Mouse (Mus musculus) layer of hippocampus, adult 11-12 months (tissue): ENCODE measurements around the gene Gm9944.

Source experiments
- DNase-seq: peaks from one replicate; pipeline ENCODE4 v3.0.0; 2022; ENCODE audit warnings: low spot score

Gm9944 gene

GRCm38 (mm10) chr4:144453217-144453616 lies at the start of gene Gm9944:
Gene Gm9944, minus strand, starts transcription at chr4:144453317.
- no peak for DNase-seq

DNA sequence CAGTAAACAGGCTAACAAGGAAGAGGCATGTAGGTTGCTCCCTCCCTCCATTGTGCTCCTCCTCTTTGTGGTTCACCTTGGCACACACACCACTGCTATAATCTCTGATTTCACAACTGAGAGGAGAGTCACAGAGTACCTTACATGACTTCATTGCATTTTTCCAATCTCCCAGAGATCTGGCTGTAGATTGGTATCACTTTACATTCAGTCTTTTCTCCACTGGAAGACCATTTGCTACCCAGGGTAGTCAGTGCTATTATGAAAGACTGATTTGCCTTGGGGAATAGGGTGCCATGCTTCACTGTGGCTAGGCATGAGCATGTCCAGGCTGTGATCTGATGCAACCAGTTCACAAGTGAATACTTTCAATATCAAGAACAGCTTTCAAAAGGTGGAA lies 40.2 kb upstream of the Gm9944 start:
- no peak for DNase-seq

- no peak for DNase-seq
Observed at GRCm38 (mm10) chr4:144468091-144468490, 15.0 kb upstream of the Gm9944 start.

- DNase-seq: no peak
Observed at GRCm38 (mm10) chr4:144465206-144465605, 12.1 kb upstream of the Gm9944 start.

- no peak for DNase-seq
Observed at GRCm38 (mm10) chr4:144463656-144464055, 10.5 kb upstream of the Gm9944 start, which contains the start of gene Aadacl3. Gene Aadacl3, minus strand, starts transcription at chr4:144463756.

DNA sequence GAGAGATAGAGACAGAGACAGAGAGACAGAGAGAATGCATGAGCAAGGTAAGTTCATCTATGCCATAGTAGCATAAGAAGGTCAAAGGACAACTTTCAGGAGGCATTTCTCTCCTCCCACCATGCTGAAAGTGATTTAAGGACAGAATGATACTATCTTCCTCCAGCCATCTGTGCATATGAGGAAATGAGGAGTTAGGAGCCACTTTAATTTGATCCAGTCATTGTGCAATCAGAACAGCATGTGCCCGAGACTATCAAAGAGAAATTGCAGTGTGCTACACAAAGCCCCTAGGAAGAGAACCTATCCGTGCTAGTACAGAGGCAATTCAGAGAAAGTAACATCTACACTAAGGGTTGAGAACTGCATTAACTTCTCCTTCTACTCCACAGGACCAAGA lies 4.6 kb downstream of the Gm9944 start:
- DNase-seq: no peak

GRCm38 (mm10) chr4:144441582-144441981 lies 11.5 kb downstream of the Gm9944 start:
- DNase-seq: no peak

- no peak for DNase-seq
Observed at GRCm38 (mm10) chr4:144441095-144441494, 12.0 kb downstream of the Gm9944 start.

DNA sequence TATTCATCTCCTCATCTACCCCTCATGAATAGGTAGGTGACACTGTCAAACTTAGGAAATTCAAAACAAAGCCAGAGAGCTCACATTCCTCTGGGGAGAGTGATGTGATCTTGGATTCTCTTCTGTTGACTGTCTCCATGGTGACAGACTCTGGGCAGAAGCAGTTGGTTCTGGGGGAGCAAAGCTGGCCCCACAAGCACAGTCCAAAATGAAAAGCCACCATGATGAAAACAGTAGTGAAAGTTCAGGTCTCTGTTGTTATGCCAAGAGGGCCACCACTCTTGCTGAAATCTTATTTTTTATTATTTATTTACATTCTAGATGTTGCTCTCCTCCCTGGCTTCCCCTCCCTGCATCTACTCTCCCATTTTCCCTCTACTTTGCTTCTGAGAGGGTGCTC lies 14.4 kb downstream of the Gm9944 start, which contains the start of gene 1700012P22Rik:
1700012P22Rik (minus strand) TSS at position 101 of the 400 bp plus-strand sequence.
- no peak for DNase-seq

- DNase-seq: no peak
Observed at GRCm38 (mm10) chr4:144433216-144433615, 19.9 kb downstream of the Gm9944 start.

DNA sequence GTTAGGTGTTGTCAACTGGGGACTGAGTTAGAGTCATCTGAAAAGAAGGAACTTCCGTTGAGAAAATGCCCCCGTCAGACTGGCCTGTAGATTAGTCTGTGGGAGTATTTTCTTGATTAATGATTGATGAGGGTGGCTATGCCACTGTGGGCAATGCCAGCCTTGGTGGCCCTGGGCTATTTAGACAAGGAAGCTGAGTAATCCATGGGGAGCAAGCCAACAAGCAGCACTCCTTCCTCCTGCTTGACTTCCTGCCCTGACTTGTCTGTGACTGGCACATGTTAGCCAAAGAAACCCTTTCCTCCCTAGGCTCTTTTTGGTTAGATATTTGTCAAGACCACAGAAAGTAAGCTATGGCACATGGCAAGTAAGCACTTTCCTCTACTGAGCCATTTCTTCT lies 22.4 kb downstream of the Gm9944 start:
- DNase-seq: no peak

DNA sequence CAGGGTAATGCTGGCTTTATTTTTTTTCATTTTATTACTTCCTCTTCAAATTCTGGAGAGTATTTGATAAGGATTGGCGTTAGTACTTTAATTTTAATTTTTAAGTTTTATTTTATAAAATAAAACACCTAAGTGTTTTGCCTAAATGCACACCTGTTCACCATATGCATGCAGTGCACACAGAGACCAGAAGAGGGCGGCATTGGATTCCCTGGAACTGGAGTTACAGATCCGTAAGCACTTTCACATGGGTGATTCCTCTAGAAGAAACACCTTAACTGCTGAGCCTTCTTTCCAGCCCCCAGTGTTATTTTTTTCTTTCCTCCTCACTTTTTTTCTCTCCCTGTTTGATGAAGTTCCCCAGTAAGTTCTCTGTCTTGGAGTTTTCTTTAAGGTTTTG lies 24.2 kb downstream of the Gm9944 start:
- peak; percentile 3 for DNase-seq

DNA sequence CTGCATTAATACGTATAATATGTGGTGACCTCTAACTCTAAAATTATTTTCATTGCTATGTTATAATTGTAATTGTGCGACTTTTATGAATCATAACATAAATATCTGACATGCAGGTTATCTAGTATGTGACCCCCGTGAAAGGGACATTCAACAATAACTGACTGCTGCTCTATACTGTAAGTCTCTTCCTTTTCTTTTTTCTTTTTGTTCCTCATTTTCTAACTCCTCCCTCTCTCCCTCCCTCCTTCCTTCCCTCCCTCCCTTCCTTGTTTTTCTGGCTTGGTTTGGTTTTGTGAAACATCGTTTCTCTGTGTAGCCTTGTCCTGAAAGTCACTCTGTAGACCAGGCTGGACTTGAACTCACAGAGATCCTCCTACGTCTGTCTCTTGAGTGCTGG lies 28.5 kb downstream of the Gm9944 start:
- no peak for DNase-seq

GRCm38 (mm10) chr4:144420644-144421043 lies 32.5 kb downstream of the Gm9944 start:
- no peak for DNase-seq

DNA sequence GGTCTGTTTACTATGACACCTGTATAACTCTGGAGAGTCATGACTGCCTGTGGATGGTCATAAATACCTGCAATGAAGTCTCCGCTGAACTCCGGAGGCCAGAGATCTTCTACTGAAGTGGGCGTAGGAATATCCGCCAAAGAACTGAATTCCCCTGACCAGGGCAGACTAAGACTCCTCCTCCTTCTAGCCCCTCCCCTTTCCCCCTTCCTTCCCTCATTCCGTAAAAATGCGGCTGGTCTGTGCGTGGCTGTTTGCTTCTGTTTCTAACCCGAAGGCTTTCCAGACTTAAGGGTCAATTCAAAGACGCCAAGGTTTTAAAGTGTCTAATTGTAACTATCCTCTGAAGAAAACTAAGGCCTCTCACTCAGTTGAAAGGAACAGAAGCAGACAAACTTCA lies 44.8 kb downstream of the Gm9944 start, which contains the start of gene Pramef12:
Pramef12 (minus strand) TSS at position 175 of the 400 bp plus-strand sequence.
- no peak for DNase-seq

DNA sequence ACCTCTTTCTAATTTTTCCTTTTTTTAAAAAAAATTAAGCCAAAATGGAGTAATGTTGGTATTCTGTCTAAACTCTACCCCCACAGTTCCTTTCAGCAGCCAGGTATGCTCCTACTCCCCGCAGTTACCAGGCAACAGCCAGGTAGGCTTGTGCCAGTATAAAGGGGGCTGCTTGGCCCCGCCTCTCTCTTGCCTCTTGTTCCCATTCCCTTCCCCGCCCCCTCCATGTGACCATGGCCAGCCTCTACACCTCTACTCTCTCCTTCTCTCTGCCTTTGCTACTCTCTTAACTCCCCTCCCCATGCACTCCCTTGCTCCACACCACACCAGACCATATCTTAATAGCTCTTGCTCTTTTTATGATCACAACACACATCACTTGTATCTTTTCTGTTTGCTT lies 46.9 kb downstream of the Gm9944 start:
- no peak for DNase-seq

GRCm38 (mm10) chr4:144404456-144405086 lies 48.5 kb downstream of the Gm9944 start:
- no peak for DNase-seq
